Mouse (Mus musculus): ENCODE data around the gene Faf2. TPM values are rescaled to one million over a fixed set of nuclear protein-coding genes. Genes with fewer than 3 reads are reported as not detected.

The Faf2 gene
- total RNA-seq, 2 experiments from 2014 or later = 46.1 to 63.6 TPM

DNA sequence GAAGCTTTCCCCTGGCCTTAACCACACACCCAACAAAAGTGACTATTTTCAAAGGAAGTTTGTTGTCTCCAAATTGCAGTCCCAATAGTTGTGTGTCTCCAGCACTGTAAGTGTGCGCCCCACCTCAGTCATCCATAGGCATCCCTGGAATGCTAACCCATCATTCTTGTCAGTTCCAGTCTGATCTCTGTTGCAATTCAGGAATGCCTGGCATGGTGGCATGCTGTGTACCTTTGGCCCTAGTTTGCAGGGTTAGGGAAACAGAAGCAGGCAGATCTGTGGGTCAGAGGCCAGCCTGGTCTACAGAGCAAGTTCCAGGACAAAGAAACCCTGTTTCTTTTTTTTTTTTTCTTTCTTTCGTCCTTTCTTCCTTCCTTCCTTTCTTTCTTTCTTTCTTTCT lies 48.9 kb downstream of the Faf2 start:
- intact Hi-C loops (cut with DNase I) = no loop called here

DNA sequence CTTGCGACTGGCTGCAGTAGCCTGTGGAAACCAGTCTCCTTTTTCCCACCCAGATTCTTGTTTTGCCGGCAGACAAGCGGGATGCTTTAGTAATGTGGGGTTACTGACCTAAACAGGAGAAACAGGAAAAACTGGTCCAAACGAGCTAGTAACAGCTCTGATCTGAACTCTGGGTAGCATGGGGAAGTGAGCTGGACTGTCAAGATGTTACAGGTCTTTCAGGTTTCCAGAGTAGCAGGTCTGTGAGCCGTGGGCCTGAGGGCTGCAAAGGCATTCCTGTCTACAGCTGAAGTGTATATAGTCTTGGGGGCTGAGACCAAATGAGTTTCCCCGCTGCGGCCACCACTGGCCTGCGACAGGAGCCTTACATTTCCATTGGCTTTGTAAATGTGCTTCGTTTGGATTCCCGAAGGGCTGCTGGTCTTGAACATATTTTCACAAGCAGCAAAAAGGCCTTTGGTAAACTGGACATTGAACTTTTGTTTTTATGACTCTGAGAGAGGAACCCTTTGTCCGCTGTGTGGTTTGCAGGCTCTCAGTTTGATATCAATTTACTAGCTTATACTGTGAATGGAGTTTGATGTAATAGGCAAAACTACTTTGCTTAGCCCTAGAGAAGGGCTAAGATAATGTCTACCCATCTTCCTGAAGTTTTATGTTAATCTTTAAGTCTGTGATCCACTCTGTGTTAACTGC lies 54.5 kb downstream of the Faf2 start:
- DNase-seq (ENCODE audit: low spot score in 2 of 2) = no peak
- intact Hi-C loops (cut with DNase I) = no loop called here

More for the DNA sequence above, 48.9 kb downstream of the Faf2 start:
- DNase-seq (ENCODE audit: low spot score in 2 of 2) = no peak

DNA sequence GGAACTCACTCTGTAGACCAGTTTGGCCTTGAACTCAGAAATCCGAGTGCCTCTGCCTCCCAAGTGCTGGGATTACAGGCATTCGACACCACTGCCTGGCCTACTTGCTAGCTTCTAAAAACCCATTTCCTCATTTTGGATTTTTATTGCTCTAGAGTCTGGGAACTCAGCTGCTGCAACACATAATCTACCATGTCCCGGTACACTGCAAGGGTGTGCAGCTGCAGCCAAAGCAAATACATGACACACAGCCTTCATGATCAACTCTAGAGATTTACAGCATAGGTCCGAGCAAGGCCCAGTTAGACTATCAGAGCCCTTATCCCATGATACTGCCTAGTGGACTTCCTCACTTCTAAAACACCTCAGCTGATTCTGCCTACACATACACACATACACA lies 56.7 kb downstream of the Faf2 start:
- no peak for DNase-seq (ENCODE audit: low spot score in 2 of 2)
- intact Hi-C loops (cut with DNase I) = no loop called here

DNA sequence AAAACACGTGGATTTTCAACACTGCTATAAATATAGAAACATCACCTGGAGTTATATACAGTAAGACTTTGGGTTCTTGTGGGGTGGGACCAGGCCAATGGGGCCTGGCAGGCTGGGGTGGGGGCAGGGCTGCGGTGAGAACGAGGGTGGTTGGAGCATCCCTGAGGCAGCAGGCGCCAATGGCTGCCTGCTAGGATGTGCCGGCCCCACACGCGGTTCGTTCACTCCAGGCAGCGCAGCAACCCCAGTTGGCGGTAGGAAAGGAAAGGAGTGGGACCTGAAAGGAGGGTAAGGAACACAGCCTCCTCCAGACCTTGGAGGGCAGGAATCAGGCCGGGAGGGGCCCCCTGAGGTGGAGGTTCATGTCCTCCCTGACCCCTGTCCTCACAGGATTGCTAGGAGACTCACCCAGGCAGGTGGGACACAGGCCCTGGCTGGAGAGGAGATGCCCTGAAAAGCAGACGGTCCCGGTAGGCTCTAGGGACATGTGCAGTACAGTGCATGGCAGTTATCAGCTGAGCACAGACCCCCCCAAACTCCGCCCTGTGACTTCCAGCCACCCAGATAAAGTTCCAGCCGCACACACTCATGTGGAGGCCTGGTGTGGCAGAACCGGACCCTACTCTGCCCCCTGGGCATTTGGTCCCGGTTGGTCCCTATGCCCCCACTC lies 58.7 kb downstream of the Faf2 start:
- DNase-seq (ENCODE audit: low spot score in 2 of 2) = no peak
- intact Hi-C loops (cut with DNase I) = no loop called here

DNA sequence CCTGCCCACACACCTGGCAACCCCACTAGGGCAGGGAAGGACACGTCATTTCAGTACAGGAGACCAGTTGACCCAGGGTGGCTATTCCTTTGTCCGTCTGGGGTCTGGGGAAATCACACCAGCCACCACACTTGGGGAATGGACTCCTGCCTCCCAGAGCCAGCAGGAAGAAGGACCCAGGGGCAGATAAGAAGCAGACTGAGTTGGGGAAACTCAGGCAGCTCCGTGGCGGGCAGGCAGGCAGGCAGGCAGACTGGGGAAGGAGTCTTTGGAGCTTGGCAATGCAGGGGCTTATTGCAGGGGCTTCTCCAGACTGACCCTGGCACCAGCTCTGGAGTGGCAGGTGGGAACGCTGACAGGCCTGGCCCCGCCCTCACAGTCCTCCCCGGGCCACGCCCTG lies 59.7 kb downstream of the Faf2 start:
- no peak for DNase-seq (ENCODE audit: low spot score in 2 of 2)
- intact Hi-C loops (cut with DNase I) = no loop called here

DNA sequence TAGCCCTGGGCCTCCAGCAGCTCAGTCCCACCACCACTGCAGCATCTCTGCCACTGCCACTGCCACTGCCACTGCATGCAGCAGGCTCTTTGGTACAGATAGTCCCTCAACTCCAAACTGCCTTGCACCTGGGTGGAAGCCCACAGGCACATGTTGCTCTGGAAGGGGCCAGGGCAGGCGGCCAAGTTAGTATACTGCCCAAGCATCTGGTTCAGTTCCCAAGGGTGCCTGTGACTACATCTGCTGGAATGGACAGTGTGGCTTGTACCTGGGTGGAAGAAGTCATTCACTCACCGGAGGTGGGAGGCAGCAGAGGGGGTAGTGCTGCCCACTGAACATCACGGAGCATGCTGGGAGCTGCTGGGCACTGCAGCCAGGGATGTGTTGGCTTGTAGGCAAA lies 61.7 kb downstream of the Faf2 start:
- intact Hi-C loops (cut with DNase I) = no loop called here
- no peak for DNase-seq (ENCODE audit: low spot score in 2 of 2)

DNA sequence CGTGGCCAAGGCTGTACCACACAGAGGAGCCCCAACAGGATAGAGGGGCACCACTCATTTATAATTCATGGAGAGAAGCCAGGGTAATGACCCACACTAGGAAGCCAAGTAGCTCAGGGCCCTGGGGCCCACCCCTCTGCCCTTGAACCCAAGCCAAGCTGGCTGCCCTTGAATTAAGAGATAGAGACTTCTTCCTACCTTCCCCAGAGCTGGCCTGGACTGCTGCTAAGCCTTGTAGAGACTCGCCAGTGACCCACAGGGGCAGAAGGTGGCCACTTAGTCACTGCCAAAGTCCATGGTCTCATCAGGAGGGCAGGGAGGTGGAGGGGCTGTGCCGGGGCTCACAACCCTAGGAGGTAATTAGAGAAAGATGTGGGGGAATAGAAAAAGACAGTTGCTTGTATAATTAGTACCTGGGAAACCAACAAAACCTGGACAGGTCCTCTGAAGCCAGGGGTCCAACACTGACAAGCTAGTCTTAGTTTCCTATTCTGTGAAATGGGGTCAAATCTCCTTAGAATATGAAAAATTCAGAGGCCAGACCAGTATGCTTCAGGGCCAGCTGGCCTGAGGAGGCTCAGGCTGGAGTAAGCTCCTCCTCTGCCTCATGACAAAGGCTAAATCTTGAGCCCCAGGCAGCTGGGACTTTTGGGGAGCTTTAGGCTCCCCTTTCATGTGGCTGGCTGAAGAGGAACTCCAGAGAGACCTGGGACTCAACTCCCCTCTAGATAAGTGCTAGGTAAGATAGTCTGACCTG lies 62.7 kb downstream of the Faf2 start:
- DNase-seq (ENCODE audit: low spot score in 2 of 2) = no peak
- intact Hi-C loops (cut with DNase I) = no loop called here

DNA sequence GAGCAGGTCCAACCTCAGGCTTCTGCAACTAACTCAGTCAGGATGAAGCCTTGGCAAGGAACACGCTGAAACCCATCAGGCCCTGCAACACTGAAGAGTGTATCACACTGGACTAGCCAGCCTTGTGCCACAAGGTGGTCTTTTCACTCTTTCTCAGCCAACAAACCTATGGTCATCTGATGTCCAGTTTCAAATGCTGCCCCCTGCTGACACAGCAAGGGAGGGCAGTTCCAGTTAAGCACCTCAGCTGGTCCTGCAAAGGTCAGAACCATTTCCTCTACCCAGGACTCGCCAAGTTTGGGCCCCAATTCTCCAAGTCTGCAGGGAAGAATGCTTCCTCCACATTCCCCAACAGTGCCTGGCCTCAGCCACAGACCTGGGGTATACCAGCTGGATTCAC lies 63.6 kb downstream of the Faf2 start:
- intact Hi-C loops (cut with DNase I) = no loop called here
- DNase-seq (ENCODE audit: low spot score in 2 of 2) = no peak

DNA sequence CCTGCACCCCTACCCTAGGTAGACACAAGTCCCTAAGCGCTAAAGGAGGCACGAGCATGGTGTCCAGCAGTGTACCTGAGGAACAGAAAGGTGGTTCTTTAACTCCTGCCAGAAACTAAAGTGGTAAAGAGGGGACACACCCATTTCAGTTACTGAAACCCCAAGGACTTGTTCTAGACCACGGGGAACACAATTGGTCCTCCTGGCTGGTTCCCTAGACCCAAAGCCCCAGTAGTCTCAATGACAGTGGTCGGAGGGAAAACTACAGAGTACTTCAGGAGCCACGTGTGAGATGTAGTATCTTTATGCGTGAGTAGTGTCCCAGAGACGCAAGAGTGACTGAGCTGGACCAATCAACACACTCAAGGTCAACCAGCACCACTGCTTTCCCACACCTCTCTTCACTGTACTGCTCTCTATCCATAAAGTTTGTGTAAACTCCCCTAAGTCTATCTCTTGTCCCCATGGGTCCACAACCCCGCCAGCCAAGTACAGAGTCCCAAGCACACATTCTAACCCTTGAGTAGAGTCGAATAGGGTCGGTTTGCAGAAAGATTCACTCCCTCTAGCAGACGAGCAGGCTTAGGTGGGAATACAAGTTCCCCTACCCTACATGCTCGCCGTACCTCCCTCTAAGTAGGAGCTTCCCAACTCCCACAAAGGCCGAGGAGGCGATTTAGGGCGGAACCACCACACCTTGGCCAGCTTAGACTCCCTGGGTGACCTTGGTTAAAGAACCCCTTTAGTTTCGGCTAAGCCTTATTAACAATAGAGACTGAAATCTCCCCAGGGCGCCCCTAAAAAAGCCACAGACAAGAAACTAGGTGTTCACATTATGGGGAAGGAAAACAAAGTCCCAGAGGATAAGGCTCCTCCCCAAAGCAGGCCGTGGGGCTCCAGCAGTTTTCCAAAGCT lies 64.8 kb downstream of the Faf2 start:
- no peak for DNase-seq (ENCODE audit: low spot score in 2 of 2)
- intact Hi-C loops (cut with DNase I) = no loop called here

DNA sequence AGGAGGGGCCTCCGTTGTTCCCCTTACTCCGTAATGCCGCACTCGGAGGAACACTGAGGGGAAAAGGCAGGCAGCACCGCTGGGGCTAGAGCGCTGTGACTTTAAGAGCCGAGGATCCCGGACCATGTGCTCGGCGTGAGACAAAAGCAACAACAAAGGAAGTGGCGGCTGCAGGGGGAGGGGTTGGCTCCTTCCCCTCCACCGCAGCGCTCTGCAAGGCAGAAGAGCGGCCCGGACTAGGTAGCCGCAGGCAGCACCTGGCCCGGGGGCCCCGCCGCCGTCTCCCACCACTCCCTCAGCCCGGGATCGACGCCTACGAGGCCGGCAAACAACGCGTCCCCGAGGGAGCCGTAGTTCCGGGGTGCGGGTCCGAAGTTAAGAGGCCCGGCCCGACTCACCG lies 65.5 kb downstream of the Faf2 start:
- intact Hi-C loops (cut with DNase I) = no loop called here
- DNase-seq (ENCODE audit: low spot score in 2 of 2) = peak; percentile 69 to 73

DNA sequence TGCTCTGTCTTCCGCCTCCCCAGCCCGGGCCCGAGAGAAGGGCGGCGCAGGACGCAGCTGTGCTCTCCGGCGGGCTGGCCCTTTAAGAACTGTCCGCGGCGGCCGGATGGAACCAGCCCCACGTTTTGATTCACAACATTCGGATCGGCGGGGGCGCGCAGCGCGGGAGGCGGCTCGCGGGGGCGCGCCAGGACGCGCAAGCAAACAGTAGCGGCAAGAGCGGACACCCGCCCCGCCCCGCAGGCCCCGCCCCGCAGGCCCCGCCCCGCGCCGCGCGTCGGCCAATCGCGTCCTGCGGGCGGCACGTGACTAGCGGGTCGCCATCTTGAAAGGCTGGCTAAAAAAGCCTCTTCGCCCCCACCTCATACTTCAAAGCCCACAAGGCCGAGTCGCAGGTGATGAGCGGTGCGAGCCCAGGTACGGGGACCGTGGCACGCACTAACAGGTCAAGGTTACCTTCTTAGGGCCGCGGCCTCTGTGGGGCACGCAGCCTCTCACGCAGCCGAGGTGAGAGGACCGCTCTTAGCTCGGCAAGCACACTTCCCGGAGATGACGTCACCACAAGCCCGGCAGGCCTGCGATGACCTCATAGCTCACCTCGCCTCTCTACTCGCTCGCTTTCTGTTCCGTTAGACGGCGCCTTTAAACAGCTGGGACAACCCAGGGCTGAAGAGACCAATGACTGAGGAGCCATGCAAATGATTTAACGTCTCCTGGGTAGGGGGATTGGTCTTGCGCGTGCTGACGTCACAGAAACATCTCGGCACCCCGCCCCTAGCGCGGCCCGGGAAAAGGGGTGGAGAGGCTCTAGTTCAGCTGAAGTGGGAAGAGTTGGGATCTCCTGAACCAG lies 66.2 kb downstream of the Faf2 start:
- DNase-seq (ENCODE audit: low spot score in 2 of 2) = peak; percentile 96 to 97
- intact Hi-C loops (cut with DNase I) = no loop called here

DNA sequence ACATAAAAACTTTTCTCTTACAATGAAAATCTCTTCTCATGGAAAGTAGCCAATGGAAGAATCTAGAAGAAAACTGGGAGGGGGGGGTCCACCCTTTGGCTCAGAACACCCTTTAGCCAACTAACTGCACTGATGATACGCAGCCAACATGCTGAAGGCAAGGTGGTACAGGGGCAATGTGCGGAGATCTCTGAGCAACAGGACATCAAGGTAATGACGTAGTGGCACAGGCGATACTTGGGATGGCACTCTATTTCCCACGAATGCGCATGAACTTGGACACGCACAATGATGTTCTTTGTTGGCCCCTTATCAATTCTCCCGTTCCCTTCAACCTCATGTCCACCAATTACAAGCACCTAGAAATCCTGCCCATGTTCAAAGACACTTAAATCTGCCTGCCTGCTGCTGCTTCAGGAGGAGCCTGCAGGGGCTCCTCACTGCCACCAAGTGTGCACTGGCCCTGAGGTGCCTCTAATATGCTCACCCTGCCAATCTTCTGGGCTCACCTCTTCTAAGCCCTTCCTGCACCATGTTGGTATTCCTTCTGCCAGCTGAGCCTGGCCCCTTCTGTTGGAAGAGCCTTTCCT lies 68.7 kb downstream of the Faf2 start:
- no peak for DNase-seq (ENCODE audit: low spot score in 2 of 2)
- intact Hi-C loops (cut with DNase I) = no loop called here

DNA sequence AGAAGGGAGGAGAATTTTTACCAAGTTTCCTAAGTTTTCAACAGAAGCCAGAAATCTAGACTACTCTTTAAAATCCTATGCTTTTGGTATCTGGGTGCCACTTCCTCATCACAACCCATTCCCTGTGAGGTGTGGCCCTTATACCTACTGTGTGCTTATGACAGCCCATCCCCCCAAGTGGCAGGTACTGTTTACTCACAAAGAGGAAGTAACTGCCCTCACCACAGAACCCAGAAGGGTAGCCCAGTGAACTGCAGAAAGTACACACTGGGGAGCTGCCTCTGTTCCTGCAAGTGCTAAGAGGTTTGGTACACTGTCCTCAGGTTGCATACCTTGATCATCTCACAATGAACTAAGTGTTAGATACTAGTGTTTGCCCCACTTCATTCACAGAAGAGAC lies 70.2 kb downstream of the Faf2 start:
- DNase-seq (ENCODE audit: low spot score in 2 of 2) = no peak
- intact Hi-C loops (cut with DNase I) = no loop called here

DNA sequence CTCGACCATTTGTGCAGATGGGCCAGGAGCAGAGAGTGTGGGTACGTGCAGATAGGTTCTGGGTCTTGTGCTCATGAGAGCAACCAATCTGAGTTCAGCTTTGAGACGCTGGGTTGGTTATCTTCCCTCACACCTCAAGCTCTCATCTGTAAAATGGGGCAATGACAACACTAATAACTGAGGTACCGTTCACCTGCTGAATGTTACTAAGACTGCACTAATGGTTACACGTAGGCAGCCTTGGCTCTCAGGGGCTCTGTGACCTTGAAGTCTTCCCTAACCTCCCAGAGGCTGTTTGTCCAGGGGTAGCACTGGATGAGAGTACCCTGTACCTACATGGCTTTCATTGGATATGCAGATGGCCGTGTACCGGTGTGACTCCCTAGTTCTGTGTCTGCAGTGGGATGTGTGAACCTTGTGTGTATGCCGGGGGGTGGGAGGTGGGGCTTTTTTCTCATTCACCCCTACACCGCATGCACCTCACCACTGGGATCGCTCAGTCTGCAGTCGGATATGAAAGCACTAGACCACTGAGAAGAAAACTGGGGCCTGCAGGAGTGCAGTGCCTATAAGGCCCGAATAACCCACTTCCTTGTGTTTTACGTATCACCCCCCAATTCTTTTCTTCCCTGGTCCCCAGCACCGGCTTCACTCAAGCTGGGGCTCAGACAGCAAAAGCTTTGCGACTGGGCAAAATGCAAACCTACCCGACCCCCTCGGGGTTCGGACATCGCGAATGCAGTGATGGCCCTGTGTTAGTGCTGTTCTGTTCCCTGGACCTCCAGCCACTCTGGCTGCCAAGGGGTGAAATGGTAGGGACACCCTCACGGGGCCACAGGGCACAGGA lies 71.3 kb downstream of the Faf2 start:
- DNase-seq (ENCODE audit: low spot score in 2 of 2) = no peak
- intact Hi-C loops (cut with DNase I) = no loop called here

DNA sequence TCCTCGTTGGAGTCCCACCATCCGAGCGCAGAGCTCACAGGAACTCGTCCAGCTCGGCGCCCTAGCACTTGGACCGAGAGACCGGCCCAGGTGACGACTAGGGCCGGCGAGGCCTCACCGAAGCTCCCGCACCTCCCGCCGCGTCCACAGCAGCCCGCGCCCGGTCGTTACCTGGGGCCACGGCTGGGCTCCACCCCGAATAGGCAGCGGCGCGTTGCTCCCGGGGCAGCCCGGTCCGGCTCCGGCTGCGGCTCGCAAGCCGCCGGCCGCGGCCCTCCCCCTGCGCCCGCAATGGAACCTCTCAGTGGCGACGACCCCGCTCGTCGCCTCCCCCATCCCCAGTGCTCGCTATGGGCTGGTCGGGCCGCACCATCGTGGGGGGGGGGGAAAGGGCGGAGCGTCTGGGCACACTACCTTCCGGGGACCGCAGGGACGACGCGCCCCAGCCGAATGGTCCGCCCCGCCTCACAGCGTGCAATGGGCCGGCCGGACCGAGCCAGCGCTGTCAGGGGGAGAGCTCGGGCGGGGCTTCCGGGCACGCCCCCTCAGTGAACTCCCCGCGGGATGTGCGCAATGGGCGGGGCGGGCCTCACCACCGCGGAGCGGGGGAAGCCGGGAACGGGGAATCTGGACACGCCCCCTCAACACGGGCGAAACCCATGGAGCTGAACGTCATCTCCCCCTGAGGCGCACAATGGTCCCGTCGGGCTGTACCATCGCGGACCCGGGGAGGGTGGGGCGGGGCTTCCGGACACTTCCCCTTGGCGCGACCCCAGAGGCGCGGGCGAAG lies 72.2 kb downstream of the Faf2 start, which contains the start of gene Rnf44:
Gene Rnf44, minus strand, starts transcription at position 350 of the 790 bp plus-strand sequence.
- DNase-seq (ENCODE audit: low spot score in 2 of 2) = peak; percentile 99
- intact Hi-C loops (cut with DNase I) = no loop called here

DNA sequence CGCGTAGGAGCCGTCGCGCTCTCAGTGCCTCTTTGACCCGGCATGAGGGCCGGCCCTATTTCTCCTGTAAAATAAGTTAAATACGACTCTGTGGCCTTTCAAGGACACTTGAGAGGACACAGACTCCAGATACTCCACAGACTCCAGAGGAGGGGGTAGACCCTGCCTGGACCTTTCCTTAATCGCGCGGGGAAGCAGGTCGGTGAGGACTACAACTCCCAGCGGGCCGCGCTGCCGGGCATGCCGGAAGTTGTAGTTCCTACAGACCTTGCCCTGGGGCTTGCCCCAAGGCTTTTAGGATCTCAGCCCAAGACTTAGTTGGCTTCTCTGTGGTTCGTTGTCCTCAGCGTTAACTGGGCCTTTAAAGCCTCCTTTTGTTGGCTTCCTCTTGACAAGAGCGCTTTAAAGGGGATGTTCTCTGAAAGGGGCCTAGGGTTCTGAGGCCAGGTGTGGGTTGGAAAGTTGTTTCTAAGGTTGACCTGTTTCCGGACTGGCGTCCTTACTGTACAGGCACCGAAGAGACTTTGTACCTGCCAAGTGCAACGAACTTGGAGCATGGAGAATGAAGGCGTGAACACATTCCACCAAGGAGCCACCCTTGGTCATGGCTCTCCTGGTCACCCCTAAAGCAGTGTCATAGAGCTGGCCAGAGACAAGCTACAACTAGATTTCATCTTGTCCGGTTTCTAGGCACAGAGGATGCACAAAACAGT lies 72.9 kb downstream of the Faf2 start:
- no peak for DNase-seq (ENCODE audit: low spot score in 2 of 2)
- intact Hi-C loops (cut with DNase I) = no loop called here

All from left cerebral cortex, postnatal 36 days (tissue).